Mouse (Mus musculus) hindbrain, embryonic 12.5 days (tissue): Measurements from ENCODE around the gene Tmem203. TPM values are rescaled to one million over a fixed set of nuclear protein-coding genes. Genes with fewer than 3 reads are reported as not detected.

Source experiments
- ATAC-seq: fragments of 200-750 bp; cut with Nextera tagmentation; 2 replicates; pipeline ENCODE4 v1.8.0; 2017; ENCODE audit warnings: moderate TSS enrichment; ENCODE audit not compliant: low FRiP score
- H3K27ac ChIP-seq: fragments of 300-500 bp; sonication (generic); 2 replicates; pipeline ENCODE4 v1.5.1; 2016; ENCODE audit warnings: mild to moderate bottlenecking
- H3K27me3 ChIP-seq: fragments of 300-500 bp; sonication (generic); 2 replicates; pipeline ENCODE4 v1.6.1; 2016; ENCODE audit warnings: mild to moderate bottlenecking
- H3K36me3 ChIP-seq: fragments of 300-500 bp; sonication (generic); 2 replicates; pipeline ENCODE4 v1.6.1; 2016; ENCODE audit warnings: mild to moderate bottlenecking
- H3K4me1 ChIP-seq: fragments of 300-500 bp; sonication (generic); 2 replicates; pipeline ENCODE4 v1.6.1; 2016
- H3K4me2 ChIP-seq: fragments of 300-500 bp; sonication (generic); replicated peaks from 2 replicates; pipeline ENCODE4 v1.6.1; 2016; ENCODE audit warnings: mild to moderate bottlenecking
- H3K4me3 ChIP-seq: fragments of 300-500 bp; sonication (generic); 2 replicates; pipeline ENCODE4 v1.5.1; 2016; ENCODE audit warnings: mild to moderate bottlenecking
- H3K9ac ChIP-seq: fragments of 300-500 bp; sonication (generic); 2 replicates; pipeline ENCODE4 v1.6.1; 2016; ENCODE audit warnings: mild to moderate bottlenecking, moderate library complexity
- H3K9me3 ChIP-seq: fragments of 300-500 bp; sonication (generic); replicated peaks from 2 replicates; pipeline ENCODE4 v1.6.1; 2016; ENCODE audit warnings: mild to moderate bottlenecking
- WGBS: fragments of 180-500 bp; shearing (Covaris S2); methylation state at CpG from one replicate; pipeline ENCODE4 v1.1.7; 2016; 5-methylcytosine and 5-hydroxymethylcytosine counted together
- polyA plus RNA-seq: library from polyadenylated mRNA; unstranded; fragments of >200 nt; fragmentation: Nextera tagmentation; extraction: Ambion mirVana; gene quantifications from 2 replicates; pipeline ENCODE4 v1.2.1, GENCODE M21; 2016

Tmem203 gene
- polyA plus RNA-seq, 1 experiment from 2014 or later = 18.6 TPM

GRCm38 (mm10) chr2:25303452-25303851, 48.2 kb downstream of the Tmem203 start:
- peaks cover 56% of the 10 kb centered on the region for H3K27me3 ChIP-seq
- H3K9ac ChIP-seq = no peak overlapping the region
- ATAC-seq = no peak
- no peak overlapping the region for H3K4me3 ChIP-seq
- peaks cover 13% of the 10 kb centered on the region for H3K4me1 ChIP-seq
- WGBS = 66% methylated on average over 3 of the region's 3 CpGs
- H3K27ac ChIP-seq = no peak overlapping the region
- H3K9me3 ChIP-seq = no peaks in the 10 kb centered on the region
- no peaks in the 10 kb centered on the region for H3K36me3 ChIP-seq
- no peak overlapping the region for H3K4me2 ChIP-seq

- no peak overlapping the region for H3K27ac ChIP-seq
- WGBS = 73% methylated on average over 7 of the region's 7 CpGs
- peak overlapping the region; percentile 84 for H3K4me2 ChIP-seq
- no peaks in the 10 kb centered on the region for H3K9me3 ChIP-seq
- peak; percentile 24; the same call in 1 of the 2 replicates for ATAC-seq
- H3K4me1 ChIP-seq = peaks cover 13% of the 10 kb centered on the region
- no peaks in the 10 kb centered on the region for H3K36me3 ChIP-seq
- H3K4me3 ChIP-seq = peak overlapping the region; percentile 38
- 0 out of 2 replicates have a peak overlapping the region, but pooled peaks have one; percentile 66 for H3K9ac ChIP-seq
- peaks cover 62% of the 10 kb centered on the region for H3K27me3 ChIP-seq
Observed at GRCm38 (mm10) chr2:25303931-25304656, 48.9 kb downstream of the Tmem203 start.

GRCm38 (mm10) chr2:25304657-25305541, 49.7 kb downstream of the Tmem203 start:
- peak overlapping the region; percentile 84 for H3K4me2 ChIP-seq
- H3K4me3 ChIP-seq = peak overlapping the region; percentile 38
- peak overlapping the region; percentile 66 for H3K9ac ChIP-seq
- H3K27ac ChIP-seq = 0 out of 2 replicates have a peak overlapping the region, but pooled peaks have one; percentile 40
- 2% methylated on average over 38 of the region's 45 CpGs for WGBS
- no peaks in the 10 kb centered on the region for H3K9me3 ChIP-seq
- H3K4me1 ChIP-seq = peaks cover 13% of the 10 kb centered on the region
- no peaks in the 10 kb centered on the region for H3K36me3 ChIP-seq
- peak; percentile 84 for ATAC-seq
- peaks cover 70% of the 10 kb centered on the region for H3K27me3 ChIP-seq

Other genes with a start within 250 kb of the Tmem203 start
- 108 and 115 TPM in 2 replicates for gene Nsmf, start 201.1 kb upstream of the Tmem203 start, polyA plus RNA-seq
- not detected in 2 replicates for gene Entpd8, start 175.1 kb upstream of the Tmem203 start, polyA plus RNA-seq
- gene Noxa1, start 160.3 kb upstream of the Tmem203 start, polyA plus RNA-seq = 0.14 and 0.22 TPM in 2 replicates
- gene Nrarp, start 74.7 kb upstream of the Tmem203 start, polyA plus RNA-seq = 70.9 and 76.4 TPM in 2 replicates
- gene Tor4a, start 58.6 kb upstream of the Tmem203 start, polyA plus RNA-seq = 1.8 and 2.4 TPM in 2 replicates
- 107 and 117 TPM in 2 replicates for gene Nelfb, start 44.0 kb upstream of the Tmem203 start, polyA plus RNA-seq
- gene Stpg3, start 40.8 kb upstream of the Tmem203 start, polyA plus RNA-seq = not detected in 2 replicates
- gene Fam166a, start 36.7 kb upstream of the Tmem203 start, polyA plus RNA-seq = 0.19 TPM in 1 of 2 replicates, not detected in the other
- 391 and 416 TPM in 2 replicates for gene Tubb4b, start 30.7 kb upstream of the Tmem203 start, polyA plus RNA-seq
- not detected in 2 replicates for gene Slc34a3, start 21.1 kb upstream of the Tmem203 start, polyA plus RNA-seq
- gene Rnf224, start 18.7 kb upstream of the Tmem203 start, polyA plus RNA-seq = not detected in 2 replicates
- 37.8 and 40.5 TPM in 2 replicates for gene Rnf208, start 13.2 kb upstream of the Tmem203 start, polyA plus RNA-seq
- gene Cysrt1, start 13.0 kb upstream of the Tmem203 start, polyA plus RNA-seq = not detected in 2 replicates
- gene AL732309.1, start 8.6 kb upstream of the Tmem203 start, polyA plus RNA-seq = 3.5 and 6.2 TPM in 2 replicates
- gene Tprn, start 7.2 kb downstream of the Tmem203 start, polyA plus RNA-seq = 13.2 and 14.9 TPM in 2 replicates
- gene Ssna1, start 17.0 kb downstream of the Tmem203 start, polyA plus RNA-seq = 195 and 201 TPM in 2 replicates
- 147 and 152 TPM in 2 replicates for gene Anapc2, start 17.0 kb downstream of the Tmem203 start, polyA plus RNA-seq
- not detected in 2 replicates for gene Tmem210, start 32.7 kb downstream of the Tmem203 start, polyA plus RNA-seq
- not detected in 2 replicates for gene Lrrc26, start 34.5 kb downstream of the Tmem203 start, polyA plus RNA-seq
- 6.3 and 6.9 TPM in 2 replicates for gene Grin1, start 63.7 kb downstream of the Tmem203 start, polyA plus RNA-seq
- gene Man1b1, start 76.9 kb downstream of the Tmem203 start, polyA plus RNA-seq = 73.5 and 78.8 TPM in 2 replicates
- gene Dpp7, start 100.9 kb downstream of the Tmem203 start, polyA plus RNA-seq = 21.9 and 23.5 TPM in 2 replicates
- gene Uap1l1, start 110.2 kb downstream of the Tmem203 start, polyA plus RNA-seq = 5.7 and 7.9 TPM in 2 replicates
- gene Sapcd2, start 116.9 kb downstream of the Tmem203 start, polyA plus RNA-seq = 31.9 and 41.4 TPM in 2 replicates
- 0.22 and 0.46 TPM in 2 replicates for gene Entpd2, start 140.4 kb downstream of the Tmem203 start, polyA plus RNA-seq
- 216 and 225 TPM in 2 replicates for gene Npdc1, start 143.9 kb downstream of the Tmem203 start, polyA plus RNA-seq
- gene Fut7, start 167.8 kb downstream of the Tmem203 start, polyA plus RNA-seq = 0.53 TPM in 1 of 2 replicates, not detected in the other
- 10.1 and 10.6 TPM in 2 replicates for gene Abca2, start 173.3 kb downstream of the Tmem203 start, polyA plus RNA-seq
- gene Clic3, start 201.4 kb downstream of the Tmem203 start, polyA plus RNA-seq = 2.3 and 2.4 TPM in 2 replicates
- gene Paxx, start 205.7 kb downstream of the Tmem203 start, polyA plus RNA-seq = 41.6 and 49.4 TPM in 2 replicates
- 2.8 and 3.0 TPM in 2 replicates for gene Ptgds, start 214.6 kb downstream of the Tmem203 start, polyA plus RNA-seq
- gene Lcn12, start 238.5 kb downstream of the Tmem203 start, polyA plus RNA-seq = not detected in 2 replicates
- gene Fbxw5, start 245.3 kb downstream of the Tmem203 start, polyA plus RNA-seq = 106 and 116 TPM in 2 replicates
- 4.8 and 6.0 TPM in 2 replicates for gene C8g, start 246.3 kb downstream of the Tmem203 start, polyA plus RNA-seq